Mouse (Mus musculus) naive thymus-derived CD4-positive, alpha-beta T cell, adult 2 months (primary cell): ENCODE data around the gene Brms1l.

Experiments
- DNase-seq: peaks from one replicate; pipeline ENCODE4 v3.0.0-alpha.2; 2011; ENCODE audit warnings: low read depth

Gene Brms1l

GRCm38 (mm10) chr12:55859409-55860349 lies 23.6 kb downstream of the Brms1l start:
- DNase-seq: no peak

- no peak for DNase-seq
Measured at GRCm38 (mm10) chr12:55860631-55861030, 24.5 kb downstream of the Brms1l start.

GRCm38 (mm10) chr12:55867738-55868137 lies 31.6 kb downstream of the Brms1l start:
- DNase-seq: no peak

GRCm38 (mm10) chr12:55869622-55870322 lies 33.6 kb downstream of the Brms1l start:
- no peak for DNase-seq

GRCm38 (mm10) chr12:55885449-55885848 lies 49.3 kb downstream of the Brms1l start:
- no peak for DNase-seq

- no peak for DNase-seq
Measured at GRCm38 (mm10) chr12:55888570-55888969, 52.4 kb downstream of the Brms1l start.

GRCm38 (mm10) chr12:55904801-55905200 lies 68.7 kb downstream of the Brms1l start:
- no peak for DNase-seq

- DNase-seq: no peak
Measured at GRCm38 (mm10) chr12:55912138-55912537, 76.0 kb downstream of the Brms1l start.

GRCm38 (mm10) chr12:55913201-55913600 lies 77.1 kb downstream of the Brms1l start:
- no peak for DNase-seq

- DNase-seq: no peak
Measured at GRCm38 (mm10) chr12:55916250-55916649, 80.1 kb downstream of the Brms1l start.

- DNase-seq: no peak
Measured at GRCm38 (mm10) chr12:55917020-55917419, 80.9 kb downstream of the Brms1l start.
